Mouse (Mus musculus) forebrain, postnatal 0 days (tissue): ENCODE results near the gene Pacs1. TPM values are rescaled to one million over a fixed set of nuclear protein-coding genes. Genes with fewer than 3 reads are reported as not detected.

ENCODE experiments used
- ATAC-seq: fragments of 200-750 bp; cut with Nextera tagmentation; 2 replicates; pipeline ENCODE4 v1.8.0; 2017; ENCODE audit warnings: mild to moderate bottlenecking, moderate library complexity
- DNase-seq: peaks from one replicate; pipeline ENCODE4 v3.0.0-alpha.2; 2015
- H3K27ac ChIP-seq: fragments of 300-500 bp; sonication (generic); 2 replicates; pipeline ENCODE4 v1.5.1; 2014; ENCODE audit warnings: low read depth, mild to moderate bottlenecking, antibody characterized with exemption, low read length, moderate library complexity, mixed read lengths
- H3K27me3 ChIP-seq: fragments of 300-500 bp; sonication (generic); 2 replicates; pipeline ENCODE4 v1.6.1; 2014; ENCODE audit warnings: mild to moderate bottlenecking, low read length, mixed read lengths; ENCODE audit not compliant: insufficient read depth
- H3K36me3 ChIP-seq: fragments of 300-500 bp; sonication (generic); 2 replicates; pipeline ENCODE4 v1.6.1; 2014; ENCODE audit warnings: mild to moderate bottlenecking, moderate library complexity; ENCODE audit not compliant: insufficient read depth
- H3K4me1 ChIP-seq: fragments of 300-500 bp; sonication (generic); 2 replicates; pipeline ENCODE4 v1.6.1; 2014; ENCODE audit warnings: antibody characterized with exemption; ENCODE audit not compliant: insufficient read depth
- H3K4me2 ChIP-seq: fragments of 300-500 bp; sonication (generic); 2 replicates; pipeline ENCODE4 v1.6.1; 2014; ENCODE audit warnings: low read depth, mild to moderate bottlenecking, moderate library complexity
- H3K4me3 ChIP-seq: fragments of 300-500 bp; sonication (generic); 2 replicates; pipeline ENCODE4 v1.5.1; 2014; ENCODE audit warnings: low read depth, low read length, mixed read lengths
- H3K9ac ChIP-seq: fragments of 300-500 bp; sonication (generic); 2 replicates; pipeline ENCODE4 v1.6.1; 2014; ENCODE audit warnings: mild to moderate bottlenecking
- H3K9me3 ChIP-seq: fragments of 300-500 bp; sonication (generic); 2 replicates; pipeline ENCODE4 v1.6.1; 2016; ENCODE audit warnings: low read length
- CTCF ChIP-seq: sonication (generic); IDR thresholded peaks from 2 replicates; pipeline ENCODE4 v1.5.1; 2016; ENCODE audit warnings: antibody characterized with exemption, control low read depth, low read depth
- WGBS: fragments of 180-500 bp; shearing (Covaris S2); extraction: QIAGEN DNeasy Blood & Tissue Kit; methylation state at CpG from one replicate; pipeline ENCODE4 v1.1.7; 2014; 5-methylcytosine and 5-hydroxymethylcytosine counted together
- polyA plus RNA-seq: library from polyadenylated mRNA; unstranded; fragments of >200 nt; fragmentation: Nextera tagmentation; extraction: Ambion mirVana; gene quantifications from 2 replicates; pipeline ENCODE4 v1.2.1, GENCODE M21; 2015
- total RNA-seq: library from RNA; depleted of rRNA; stranded (reverse); fragments of >200 nt; gene quantifications from 2 replicates; pipeline ENCODE4 v1.2.3, GENCODE M21; 2014

Pacs1 gene
- total and polyA plus RNA-seq, 2 experiments from 2014 or later = 44.7 to 84.6 TPM

DNA sequence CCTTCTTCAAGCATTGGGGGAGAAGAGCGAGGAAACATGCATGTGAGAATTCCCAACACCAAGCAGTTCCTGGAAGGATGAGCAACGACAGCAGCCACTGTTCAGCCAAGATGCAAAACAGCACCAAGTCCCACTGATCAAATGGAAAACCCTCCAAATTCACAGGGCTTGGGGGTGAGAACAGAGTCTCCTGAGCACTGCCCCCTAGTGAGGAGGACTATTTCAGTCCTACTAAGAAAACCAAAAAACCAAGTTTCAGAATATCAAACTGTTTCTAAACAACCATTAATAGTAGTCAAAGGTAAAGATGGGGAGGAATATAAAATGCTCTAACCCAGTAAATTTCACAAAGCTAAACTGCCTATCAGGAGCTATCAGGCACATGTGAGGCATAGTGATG, 3.6 kb upstream of the Pacs1 start:
- H3K36me3 ChIP-seq = peaks cover 49% of the 10 kb centered on the region
- no peak for DNase-seq
- no peak overlapping the region for H3K4me2 ChIP-seq
- no peak overlapping the region for H3K9ac ChIP-seq
- H3K4me3 ChIP-seq = no peak overlapping the region
- H3K4me1 ChIP-seq = peaks cover 6% of the 10 kb centered on the region
- peak; percentile 24 for TF ChIP-seq CTCF
- WGBS = 82% methylated on average over 2 of the region's 2 CpGs
- no peaks in the 10 kb centered on the region for H3K9me3 ChIP-seq
- H3K27ac ChIP-seq = no peak overlapping the region
- no peak for ATAC-seq
- no peaks in the 10 kb centered on the region for H3K27me3 ChIP-seq

DNA sequence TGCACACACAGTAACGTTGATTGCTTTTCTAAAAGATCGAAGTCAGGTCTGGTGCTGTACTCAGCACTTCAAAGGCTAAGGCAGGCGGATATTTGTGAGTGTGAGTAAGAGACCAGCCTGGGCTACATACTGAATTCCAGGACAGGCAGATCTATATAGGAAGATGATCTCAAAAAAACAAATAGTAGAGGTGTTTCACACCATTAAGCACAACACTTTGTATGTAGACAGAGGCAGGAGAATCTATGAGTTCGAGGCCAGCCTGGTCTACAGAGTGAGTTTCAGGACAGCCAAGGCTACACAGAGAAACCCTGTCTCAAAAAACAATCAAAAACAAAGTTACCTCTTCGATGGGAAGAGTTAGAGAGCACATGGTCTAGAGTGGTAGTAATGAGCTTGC, 2.8 kb upstream of the Pacs1 start:
- DNase-seq = no peak

GRCm38 (mm10) chr19:5274641-5275040, 1.7 kb upstream of the Pacs1 start:
- WGBS = 94% methylated on average over 13 of the region's 13 CpGs
- no peak for DNase-seq
- no peak for ATAC-seq

More for the DNA sequence above, 2.8 kb upstream of the Pacs1 start:
- ATAC-seq = no peak
- Histone ChIP-seq H3K9ac (no peak overlapping the region), H3K9me3 (no peaks in the 10 kb centered on the region), H3K4me3 (no peak overlapping the region), H3K36me3 (peaks cover 41% of the 10 kb centered on the region), H3K27ac (no peak overlapping the region), H3K4me2 (no peak overlapping the region), H3K27me3 (no peaks in the 10 kb centered on the region), H3K4me1 (peaks cover 9% of the 10 kb centered on the region)
- no peak for TF ChIP-seq CTCF
- 90% methylated on average over 5 of the region's 5 CpGs for WGBS

GRCm38 (mm10) chr19:5273916-5274315, 997 bp upstream of the Pacs1 start:
- 76% methylated on average over 4 of the region's 4 CpGs for WGBS
- peaks cover 9% of the 10 kb centered on the region for H3K4me1 ChIP-seq
- no peak overlapping the region for H3K9ac ChIP-seq
- H3K36me3 ChIP-seq = peaks cover 32% of the 10 kb centered on the region
- ATAC-seq = no peak
- no peaks in the 10 kb centered on the region for H3K27me3 ChIP-seq
- no peak for DNase-seq
- no peak overlapping the region for H3K4me3 ChIP-seq
- peak overlapping the region; percentile 92 for H3K27ac ChIP-seq
- H3K9me3 ChIP-seq = no peaks in the 10 kb centered on the region
- TF ChIP-seq CTCF = no peak
- 0 out of 2 replicates have a peak overlapping the region, but pooled peaks have one; percentile 93 for H3K4me2 ChIP-seq

More at GRCm38 (mm10) chr19:5274641-5275040, 1.7 kb upstream of the Pacs1 start:
- Histone ChIP-seq H3K4me1 (peaks cover 9% of the 10 kb centered on the region), H3K27me3 (no peaks in the 10 kb centered on the region), H3K4me3 (no peak overlapping the region), H3K9ac (no peak overlapping the region), H3K27ac (peak overlapping the region; percentile 92; the same call in 1 of the 2 replicates), H3K4me2 (no peak overlapping the region), H3K9me3 (no peaks in the 10 kb centered on the region), H3K36me3 (peaks cover 39% of the 10 kb centered on the region)
- no peak for TF ChIP-seq CTCF

DNA sequence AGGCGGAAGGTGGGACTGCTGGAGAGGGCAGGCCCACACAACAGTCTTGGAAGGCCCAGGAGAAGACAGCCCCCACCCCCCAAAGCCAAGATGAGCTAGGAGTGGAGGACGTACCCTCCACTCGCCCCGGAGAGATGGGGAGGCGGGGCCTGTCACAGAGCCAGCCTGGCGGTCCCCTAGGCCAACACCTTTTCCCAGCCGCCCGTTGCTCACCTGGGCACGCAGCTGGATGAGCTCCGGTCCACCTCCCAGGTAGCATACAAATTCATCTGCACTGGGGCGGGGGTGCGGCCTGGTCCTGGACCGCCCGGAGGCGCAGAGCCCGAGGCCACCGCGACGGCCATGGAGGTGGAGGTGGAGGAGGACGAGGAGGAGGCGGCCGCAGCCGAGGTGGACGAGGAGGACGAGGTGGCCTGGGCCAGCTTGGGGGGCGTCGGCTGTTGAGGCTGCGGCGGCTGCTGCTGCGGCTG, 558 bp downstream of the Pacs1 start:
- peak; percentile 38 for DNase-seq
- WGBS = 0% methylated on average over 29 of the region's 30 CpGs
- peak overlapping the region; percentile 96 for H3K9ac ChIP-seq

GRCm38 (mm10) chr19:5271430-5271829, 1.5 kb downstream of the Pacs1 start:
- Histone ChIP-seq H3K9ac (0 out of 2 replicates have a peak overlapping the region, but pooled peaks have one; percentile 96), H3K27me3 (no peaks in the 10 kb centered on the region), H3K4me2 (peak overlapping the region; percentile 93), H3K27ac (no peak overlapping the region), H3K4me3 (peak overlapping the region; percentile 90), H3K4me1 (peaks cover 9% of the 10 kb centered on the region), H3K9me3 (no peaks in the 10 kb centered on the region), H3K36me3 (peaks cover 17% of the 10 kb centered on the region)
- no peak for TF ChIP-seq CTCF
- ATAC-seq = no peak
- WGBS = 29% methylated on average over 1 of the region's 1 CpGs
- no peak for DNase-seq

More for the DNA sequence above, 558 bp downstream of the Pacs1 start:
- H3K4me2 ChIP-seq = peak overlapping the region; percentile 93
- TF ChIP-seq CTCF = no peak
- peak overlapping the region; percentile 90 for H3K4me3 ChIP-seq
- no peaks in the 10 kb centered on the region for H3K9me3 ChIP-seq
- peaks cover 18% of the 10 kb centered on the region for H3K36me3 ChIP-seq
- peak overlapping the region; percentile 92 for H3K27ac ChIP-seq
- ATAC-seq = peak; percentile 38
- H3K4me1 ChIP-seq = peaks cover 9% of the 10 kb centered on the region
- no peaks in the 10 kb centered on the region for H3K27me3 ChIP-seq

DNA sequence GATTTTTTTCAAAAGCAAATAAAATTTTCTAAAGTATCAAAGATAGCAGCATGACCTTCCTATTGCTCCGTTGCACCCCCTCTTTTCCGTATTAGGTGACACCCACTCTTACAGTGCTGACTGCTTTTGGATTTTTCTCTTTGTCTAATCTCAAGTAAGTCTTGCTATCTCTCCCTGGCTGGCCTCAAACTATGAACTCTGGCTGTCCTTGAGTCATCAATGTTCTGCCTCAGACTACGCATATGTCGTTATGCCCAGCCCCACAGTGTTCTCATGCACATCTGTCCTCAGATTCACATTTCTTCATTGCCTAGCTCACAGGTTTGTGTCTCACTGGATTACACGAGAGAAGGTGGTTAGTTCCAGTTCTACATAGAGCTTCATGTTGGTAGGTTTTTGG, 3.5 kb downstream of the Pacs1 start:
- DNase-seq = no peak
- no peak for TF ChIP-seq CTCF
- ATAC-seq = no peak
- no peak overlapping the region for H3K4me3 ChIP-seq
- H3K36me3 ChIP-seq = peaks cover 6% of the 10 kb centered on the region
- H3K4me1 ChIP-seq = peaks cover 9% of the 10 kb centered on the region
- no peak overlapping the region for H3K4me2 ChIP-seq
- no peaks in the 10 kb centered on the region for H3K9me3 ChIP-seq
- no peaks in the 10 kb centered on the region for H3K27me3 ChIP-seq
- WGBS = 85% methylated on average over 5 of the region's 5 CpGs
- no peak overlapping the region for H3K27ac ChIP-seq
- no peak overlapping the region for H3K9ac ChIP-seq
